Mouse (Mus musculus): ENCODE results near the gene Synj1. TPM values are rescaled to one million over a fixed set of nuclear protein-coding genes. Genes with fewer than 3 reads are reported as not detected.

The Synj1 gene
- polyA plus RNA-seq, 1 experiment from 2014 or later: 15.2 TPM

GRCm38 (mm10) chr16:90999827-91000226, 11.3 kb downstream of the Synj1 start:
- no peaks in the 10 kb centered on the region for H3K9me3 ChIP-seq (ENCODE audit: control insufficient read depth, low read length)
- ATAC-seq (replicated peaks; ENCODE audit: low FRiP score, low TSS enrichment, low read depth) (no peak), DNase-seq (ENCODE audit: low spot score) (no peak)
- H3K27me3 ChIP-seq (replicated peaks; ENCODE audit: control insufficient read depth, insufficient read depth, low read length): no peaks in the 10 kb centered on the region
- no peak overlapping the region for H3K4me3 ChIP-seq (ENCODE audit: low read depth, low read length)
- H3K4me2 ChIP-seq (ENCODE audit: low read length): no peak overlapping the region
- 0 out of 2 replicates have a peak, but pooled peaks cover 7% of the 10 kb centered on the region for H3K4me1 ChIP-seq (replicated peaks; ENCODE audit: control insufficient read depth, insufficient read depth, low read length)
- no peak overlapping the region for H3K9ac ChIP-seq (ENCODE audit: low read length)
- H3K27ac ChIP-seq (ENCODE audit: low read depth): no peak overlapping the region
- 80% methylated on average over 4 of the region's 4 CpGs for WGBS
- H3K36me3 ChIP-seq (ENCODE audit: control insufficient read depth, insufficient read depth, low read length): no peaks in the 10 kb centered on the region

- Histone ChIP-seq H3K4me2 (ENCODE audit: low read length) (no peak overlapping the region), H3K9me3 (ENCODE audit: control insufficient read depth, low read length) (no peaks in the 10 kb centered on the region), H3K36me3 (ENCODE audit: control insufficient read depth, insufficient read depth, low read length) (0 out of 2 replicates have a peak, but pooled peaks cover 6% of the 10 kb centered on the region), H3K4me3 (ENCODE audit: low read depth, low read length) (no peak overlapping the region), H3K27ac (ENCODE audit: low read depth) (no peak overlapping the region), H3K9ac (ENCODE audit: low read length) (no peak overlapping the region), H3K27me3 (replicated peaks; ENCODE audit: control insufficient read depth, insufficient read depth, low read length) (no peaks in the 10 kb centered on the region), H3K4me1 (replicated peaks; ENCODE audit: control insufficient read depth, insufficient read depth, low read length) (0 out of 2 replicates have a peak, but pooled peaks cover 9% of the 10 kb centered on the region)
- 86% methylated on average over 3 of the region's 3 CpGs for WGBS
- ATAC-seq (replicated peaks; ENCODE audit: low FRiP score, low TSS enrichment, low read depth) (no peak), DNase-seq (ENCODE audit: low spot score) (no peak)
Measured at GRCm38 (mm10) chr16:90997822-90998221, 13.3 kb downstream of the Synj1 start.

- WGBS: 70% methylated on average over 7 of the region's 7 CpGs
- Histone ChIP-seq H3K9me3 (ENCODE audit: control insufficient read depth, low read length) (no peaks in the 10 kb centered on the region), H3K27ac (ENCODE audit: low read depth) (no peak overlapping the region), H3K36me3 (ENCODE audit: control insufficient read depth, insufficient read depth, low read length) (0 out of 2 replicates have a peak, but pooled peaks cover 7% of the 10 kb centered on the region), H3K4me2 (ENCODE audit: low read length) (no peak overlapping the region), H3K27me3 (replicated peaks; ENCODE audit: control insufficient read depth, insufficient read depth, low read length) (no peaks in the 10 kb centered on the region), H3K9ac (ENCODE audit: low read length) (no peak overlapping the region), H3K4me1 (replicated peaks; ENCODE audit: control insufficient read depth, insufficient read depth, low read length) (0 out of 2 replicates have a peak, but pooled peaks cover 9% of the 10 kb centered on the region), H3K4me3 (ENCODE audit: low read depth, low read length) (no peak overlapping the region)
- no peak for DNase-seq (ENCODE audit: low spot score)
- no peak for ATAC-seq (replicated peaks; ENCODE audit: low FRiP score, low TSS enrichment, low read depth)
Measured at GRCm38 (mm10) chr16:90996327-90997243, 14.5 kb downstream of the Synj1 start.

- H3K27ac ChIP-seq (ENCODE audit: low read depth): peak overlapping the region; percentile 30; the same call in 1 of the 2 replicates
- H3K36me3 ChIP-seq (ENCODE audit: control insufficient read depth, insufficient read depth, low read length): 0 out of 2 replicates have a peak, but pooled peaks cover 13% of the 10 kb centered on the region
- no peak for ATAC-seq (replicated peaks; ENCODE audit: low FRiP score, low TSS enrichment, low read depth)
- no peaks in the 10 kb centered on the region for H3K27me3 ChIP-seq (replicated peaks; ENCODE audit: control insufficient read depth, insufficient read depth, low read length)
- H3K9me3 ChIP-seq (ENCODE audit: control insufficient read depth, low read length): no peaks in the 10 kb centered on the region
- H3K4me1 ChIP-seq (replicated peaks; ENCODE audit: control insufficient read depth, insufficient read depth, low read length): 0 out of 2 replicates have a peak, but pooled peaks cover 9% of the 10 kb centered on the region
- H3K9ac ChIP-seq (ENCODE audit: low read length): no peak overlapping the region
- H3K4me3 ChIP-seq (ENCODE audit: low read depth, low read length): no peak overlapping the region
- 68% methylated on average over 5 of the region's 5 CpGs for WGBS
- H3K4me2 ChIP-seq (ENCODE audit: low read length): no peak overlapping the region
- no peak for DNase-seq (ENCODE audit: low spot score)
Measured at GRCm38 (mm10) chr16:90995498-90995897, 15.6 kb downstream of the Synj1 start.

GRCm38 (mm10) chr16:90995023-90995422, 16.1 kb downstream of the Synj1 start:
- no peak for ATAC-seq (replicated peaks; ENCODE audit: low FRiP score, low TSS enrichment, low read depth)
- H3K27ac ChIP-seq (ENCODE audit: low read depth): peak overlapping the region; percentile 30; the same call in 1 of the 2 replicates
- H3K9ac ChIP-seq (ENCODE audit: low read length): no peak overlapping the region
- no peaks in the 10 kb centered on the region for H3K27me3 ChIP-seq (replicated peaks; ENCODE audit: control insufficient read depth, insufficient read depth, low read length)
- no peaks in the 10 kb centered on the region for H3K9me3 ChIP-seq (ENCODE audit: control insufficient read depth, low read length)
- no peak overlapping the region for H3K4me3 ChIP-seq (ENCODE audit: low read depth, low read length)
- 45% methylated on average over 4 of the region's 4 CpGs for WGBS
- 0 out of 2 replicates have a peak, but pooled peaks cover 9% of the 10 kb centered on the region for H3K4me1 ChIP-seq (replicated peaks; ENCODE audit: control insufficient read depth, insufficient read depth, low read length)
- H3K36me3 ChIP-seq (ENCODE audit: control insufficient read depth, insufficient read depth, low read length): 0 out of 2 replicates have a peak, but pooled peaks cover 13% of the 10 kb centered on the region
- DNase-seq (ENCODE audit: low spot score): no peak
- no peak overlapping the region for H3K4me2 ChIP-seq (ENCODE audit: low read length)

- Histone ChIP-seq H3K4me1 (replicated peaks; ENCODE audit: control insufficient read depth, insufficient read depth, low read length) (no peaks in the 10 kb centered on the region), H3K9me3 (ENCODE audit: control insufficient read depth, low read length) (no peaks in the 10 kb centered on the region), H3K36me3 (ENCODE audit: control insufficient read depth, insufficient read depth, low read length) (0 out of 2 replicates have a peak, but pooled peaks cover 18% of the 10 kb centered on the region), H3K4me2 (ENCODE audit: low read length) (no peak overlapping the region), H3K4me3 (ENCODE audit: low read depth, low read length) (no peak overlapping the region), H3K27ac (ENCODE audit: low read depth) (no peak overlapping the region), H3K9ac (ENCODE audit: low read length) (no peak overlapping the region), H3K27me3 (replicated peaks; ENCODE audit: control insufficient read depth, insufficient read depth, low read length) (no peaks in the 10 kb centered on the region)
- WGBS: 93% methylated on average over 8 of the region's 8 CpGs
- ATAC-seq (replicated peaks; ENCODE audit: low FRiP score, low TSS enrichment, low read depth) (no peak), DNase-seq (ENCODE audit: low spot score) (no peak)
Measured at GRCm38 (mm10) chr16:90989162-90989561, 21.9 kb downstream of the Synj1 start.

- ATAC-seq (replicated peaks; ENCODE audit: low FRiP score, low TSS enrichment, low read depth): no peak
- WGBS: 92% methylated on average over 3 of the region's 3 CpGs
Measured at GRCm38 (mm10) chr16:90988665-90989064, 22.4 kb downstream of the Synj1 start.

GRCm38 (mm10) chr16:90988039-90988438, 23.1 kb downstream of the Synj1 start:
- Histone ChIP-seq H3K9ac (ENCODE audit: low read length) (no peak overlapping the region), H3K27me3 (replicated peaks; ENCODE audit: control insufficient read depth, insufficient read depth, low read length) (no peaks in the 10 kb centered on the region), H3K4me2 (ENCODE audit: low read length) (no peak overlapping the region), H3K4me3 (ENCODE audit: low read depth, low read length) (no peak overlapping the region), H3K4me1 (replicated peaks; ENCODE audit: control insufficient read depth, insufficient read depth, low read length) (no peaks in the 10 kb centered on the region), H3K27ac (ENCODE audit: low read depth) (no peak overlapping the region), H3K36me3 (ENCODE audit: control insufficient read depth, insufficient read depth, low read length) (0 out of 2 replicates have a peak, but pooled peaks cover 14% of the 10 kb centered on the region), H3K9me3 (ENCODE audit: control insufficient read depth, low read length) (no peaks in the 10 kb centered on the region)
- DNase-seq (ENCODE audit: low spot score) (no peak), ATAC-seq (replicated peaks; ENCODE audit: low FRiP score, low TSS enrichment, low read depth) (no peak)
- WGBS: 91% methylated on average over 8 of the region's 8 CpGs

More at GRCm38 (mm10) chr16:90988665-90989064, 22.4 kb downstream of the Synj1 start:
- Histone ChIP-seq H3K27ac (ENCODE audit: low read depth) (no peak overlapping the region), H3K9me3 (ENCODE audit: control insufficient read depth, low read length) (no peaks in the 10 kb centered on the region), H3K27me3 (replicated peaks; ENCODE audit: control insufficient read depth, insufficient read depth, low read length) (no peaks in the 10 kb centered on the region), H3K4me3 (ENCODE audit: low read depth, low read length) (no peak overlapping the region), H3K4me2 (ENCODE audit: low read length) (no peak overlapping the region), H3K36me3 (ENCODE audit: control insufficient read depth, insufficient read depth, low read length) (0 out of 2 replicates have a peak, but pooled peaks cover 18% of the 10 kb centered on the region), H3K9ac (ENCODE audit: low read length) (no peak overlapping the region), H3K4me1 (replicated peaks; ENCODE audit: control insufficient read depth, insufficient read depth, low read length) (no peaks in the 10 kb centered on the region)
- no peak for DNase-seq (ENCODE audit: low spot score)

Data from intestine, embryonic 14.5 days (tissue).